Mouse (Mus musculus) G1E (cell line): Measurements from ENCODE around the gene Gse1.

Source experiments
- CTCF ChIP-seq: IDR thresholded peaks from 2 replicates; pipeline ENCODE4 v1.5.1; 2012; ENCODE audit warnings: low read depth, low read length, inconsistent platforms, mixed read lengths
- GATA1 ChIP-seq: IDR thresholded peaks from 2 replicates; pipeline ENCODE4 v1.6.1; 2012; ENCODE audit warnings: borderline replicate concordance, low read length, inconsistent platforms, mixed read lengths
- POLR2AphosphoS5 ChIP-seq: IDR thresholded peaks from 2 replicates; pipeline ENCODE4 v1.6.1; 2012; ENCODE audit warnings: low read depth, low read length, inconsistent platforms; ENCODE audit not compliant: insufficient replicate concordance
- TAL1 ChIP-seq: conservative IDR thresholded peaks from 2 replicates; pipeline ENCODE4 v1.6.1; 2012; ENCODE audit warnings: low read depth, low read length, inconsistent platforms, mixed read lengths

DNA sequence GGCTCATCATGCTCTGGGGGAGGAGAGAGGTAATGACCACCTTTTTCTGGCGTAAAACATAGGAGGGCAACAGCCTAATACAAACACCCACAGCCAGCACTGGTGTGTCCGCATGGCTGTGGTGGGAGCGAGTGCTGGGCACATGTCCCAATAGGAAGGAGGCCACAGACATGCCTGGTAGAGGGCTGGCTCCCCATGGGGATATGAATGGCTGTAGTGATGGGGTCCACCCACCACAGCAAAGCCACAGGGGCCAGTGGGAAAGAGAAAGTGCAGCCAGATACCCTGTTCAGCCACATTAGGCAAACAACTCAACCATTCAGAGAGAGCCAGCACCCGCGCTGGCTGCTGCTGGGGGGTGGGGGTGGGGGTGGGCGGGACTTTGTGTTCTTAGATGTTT is 256.9 kb downstream of the Gse1 start:
- no peak for TF ChIP-seq CTCF
- TF ChIP-seq GATA1 = no peak
- no peak for TF ChIP-seq TAL1
- no peak for TF ChIP-seq POLR2AphosphoS5
